Mouse (Mus musculus) bone marrow, adult 2 months (tissue): ENCODE measurements around the gene Gm15080. TPM values are rescaled to one million over a fixed set of nuclear protein-coding genes. Genes with fewer than 3 reads are reported as not detected.
"Not testable (repeated sequence)": the region's sequence is repeated elsewhere in the genome, so short reads cannot be mapped to it uniquely, and the experiment has no call there.

ENCODE experiments used
- H3K27ac ChIP-seq: fragments of 200-500 bp; 2 replicates; pipeline ENCODE4 v1.5.1; 2012; ENCODE audit warnings: low read depth, mild to moderate bottlenecking, control low read depth, inconsistent platforms, low read length; ENCODE audit not compliant: control insufficient read depth, poor library complexity, insufficient read depth
- H3K4me1 ChIP-seq: fragments of 200-500 bp; 2 replicates; pipeline ENCODE4 v1.6.1; 2011; ENCODE audit warnings: low read length; ENCODE audit not compliant: control insufficient read depth, insufficient read depth
- H3K4me3 ChIP-seq: fragments of 200-500 bp; replicated peaks from 2 replicates; pipeline ENCODE3; 2011; ENCODE audit warnings: mild to moderate bottlenecking, low read depth, low read length, control low read depth; ENCODE audit not compliant: control insufficient read depth
- WGBS: fragments of 180-500 bp; shearing (Covaris S2); methylation state at CpG from one replicate; pipeline ENCODE4 v1.1.7; 2018; 5-methylcytosine and 5-hydroxymethylcytosine counted together
- polyA plus RNA-seq: library from polyadenylated mRNA; stranded (reverse); fragments of >200 nt; gene quantifications from 2 replicates; pipeline ENCODE4 v1.2.4, GENCODE M21; 2011; ENCODE audit warnings: low replicate concordance; ENCODE audit not compliant: missing spikeins, insufficient read depth, insufficient read length

Gm15080 gene
- polyA plus RNA-seq: not detected in 2 replicates

DNA sequence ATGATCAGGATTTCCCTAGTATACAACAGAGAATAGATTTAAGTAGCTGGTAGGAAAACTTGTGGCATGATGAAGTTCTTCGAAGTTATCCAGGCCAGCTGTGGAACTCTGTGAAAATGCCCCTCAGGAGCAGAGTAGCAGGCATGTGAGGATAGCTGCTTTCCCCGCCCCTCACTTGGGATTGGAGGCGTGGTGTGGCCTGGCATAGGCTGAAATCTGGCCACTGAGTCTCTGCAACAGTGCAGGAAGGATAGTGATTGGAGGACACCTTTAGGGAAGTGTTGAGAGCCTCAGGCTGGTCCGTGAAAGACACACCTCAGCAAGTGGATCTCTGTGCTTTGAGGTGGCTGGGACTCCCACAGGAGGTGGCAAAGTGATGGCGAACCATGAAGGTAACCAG lies at the start of gene Gm15080:
Gene Gm15080, plus strand, starts transcription at position 301 of the 400 bp plus-strand sequence.
- H3K4me1 ChIP-seq, H3K4me3 ChIP-seq, H3K27ac ChIP-seq: not testable (repeated sequence)
- WGBS: 86% methylated on average over 1 of the region's 5 CpGs

Other genes with a start within 250 kb of the Gm15080 start
- not detected in 2 replicates for gene Gm15128, start 227.0 kb upstream of the Gm15080 start, polyA plus RNA-seq
- gene Gm15107, start 187.7 kb downstream of the Gm15080 start, polyA plus RNA-seq: not detected in 2 replicates